Mouse (Mus musculus) 3134 (cell line): ENCODE results near the gene Ccl28.
"Not testable (repeated sequence)": the region's sequence is repeated elsewhere in the genome, so short reads cannot be mapped to it uniquely, and the experiment has no call there.

Experiments used
- DNase-seq: peaks from one replicate; pipeline ENCODE4 v3.0.0-alpha.2; 2011; ENCODE audit warnings: low spot score; ENCODE audit not compliant: insufficient read length; ENCODE audit errors: extremely low read depth

Ccl28 gene

DNA sequence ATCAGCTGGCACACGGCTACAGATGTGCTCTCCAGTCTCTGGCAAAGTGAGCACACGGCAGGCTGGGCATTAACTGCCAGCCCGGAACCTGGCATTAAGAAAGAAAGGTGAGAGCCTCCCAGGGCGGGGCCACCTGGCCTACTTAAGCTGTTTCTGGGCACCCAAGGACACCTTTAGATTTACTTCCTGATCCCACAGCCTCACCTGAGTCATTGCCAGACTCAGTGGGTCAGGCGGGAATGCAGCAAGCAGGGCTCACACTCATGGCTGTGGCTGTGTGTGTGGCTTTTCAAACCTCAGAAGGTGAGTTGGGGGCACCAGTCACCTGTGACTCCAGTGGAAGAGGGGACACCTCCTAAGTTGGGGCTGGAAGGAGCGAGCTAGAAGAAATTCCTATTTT lies at the start of gene Ccl28:
Gene Ccl28 (plus strand): TSS at position 186 of the 400 bp plus-strand sequence.
- no peak for DNase-seq

DNA sequence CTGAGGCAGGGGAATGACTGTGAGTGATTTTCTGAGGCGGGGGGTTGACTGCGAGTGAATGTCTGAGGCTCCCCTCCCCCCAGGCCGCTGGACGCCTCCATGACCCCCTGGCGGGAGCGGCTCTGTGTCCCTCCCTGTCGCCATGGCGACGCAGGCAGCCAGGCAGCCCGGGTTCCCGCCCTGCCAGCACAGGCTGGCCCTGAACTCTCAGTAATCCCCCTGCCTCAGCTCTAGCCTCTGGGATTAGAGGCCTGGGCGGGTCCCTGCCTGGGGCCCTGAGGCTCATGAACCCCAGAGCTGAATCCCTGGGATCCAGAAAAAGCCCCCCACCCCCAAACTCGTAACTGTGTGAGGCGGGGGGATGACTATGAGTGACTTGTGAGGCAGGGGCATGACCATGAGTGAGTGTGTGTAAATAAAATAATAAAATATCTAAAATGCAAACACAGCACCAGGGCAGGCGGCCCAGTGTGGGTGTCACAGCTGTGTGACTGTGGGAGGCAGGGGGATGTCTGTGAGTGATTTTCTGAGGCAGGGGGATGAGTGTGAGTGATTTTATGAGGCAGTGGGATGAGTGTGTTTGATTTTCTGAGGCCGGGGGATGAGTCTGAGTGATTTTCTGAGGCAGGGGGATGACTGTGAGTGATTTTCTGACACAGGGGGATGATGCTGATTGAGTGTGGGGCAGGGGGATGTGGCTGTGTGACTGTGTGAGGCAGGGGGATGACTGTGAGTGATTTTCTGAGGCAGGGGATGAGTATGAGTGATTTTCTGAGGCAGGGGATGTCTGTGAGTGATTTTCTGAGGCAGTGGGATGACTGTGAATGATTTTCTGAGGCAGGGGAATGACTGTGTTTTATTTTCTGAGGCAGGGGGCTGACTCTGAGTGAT lies 27.1 kb upstream of the Ccl28 start:
- DNase-seq: peak; percentile 35

DNA sequence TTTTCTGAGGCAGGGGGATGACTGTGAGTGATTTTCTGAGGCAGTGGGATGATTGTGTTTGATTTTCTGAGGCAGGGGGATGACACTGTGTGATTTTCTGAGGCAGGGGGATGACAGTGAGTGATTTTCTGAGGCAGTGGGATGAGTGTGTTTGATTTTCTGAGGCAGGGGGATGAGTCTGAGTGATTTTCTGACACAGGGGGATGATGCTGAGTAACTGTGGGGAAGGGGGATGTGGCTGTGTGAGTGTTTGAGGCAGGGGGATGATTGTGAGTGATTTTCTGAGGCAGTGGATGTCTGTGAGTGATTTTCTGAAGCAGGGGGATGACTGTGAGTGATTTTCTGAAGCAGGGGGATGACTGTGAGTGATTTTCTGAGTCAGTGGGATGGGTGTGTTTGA lies 25.2 kb upstream of the Ccl28 start:
- peak; percentile 36 for DNase-seq

DNA sequence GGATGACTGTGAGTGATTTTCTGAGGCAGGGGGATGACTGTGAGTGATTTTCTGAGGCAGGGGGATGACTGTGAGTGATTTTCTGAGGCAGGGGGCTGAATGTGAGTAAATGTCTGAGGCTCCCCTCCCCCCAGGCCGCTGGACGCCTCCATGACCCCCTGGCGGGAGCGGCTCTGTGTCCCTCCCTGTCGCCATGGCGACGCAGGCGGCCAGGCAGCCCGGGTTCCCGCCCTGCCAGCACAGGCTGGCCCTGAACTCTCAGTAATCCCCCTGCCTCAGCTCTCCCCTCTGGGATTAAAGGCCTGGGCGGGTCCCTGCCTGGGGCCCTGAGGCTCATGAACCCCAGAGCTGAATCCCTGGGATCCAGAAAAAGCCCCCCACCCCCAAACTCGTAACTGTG lies 24.6 kb upstream of the Ccl28 start:
- DNase-seq: not testable (repeated sequence)

DNA sequence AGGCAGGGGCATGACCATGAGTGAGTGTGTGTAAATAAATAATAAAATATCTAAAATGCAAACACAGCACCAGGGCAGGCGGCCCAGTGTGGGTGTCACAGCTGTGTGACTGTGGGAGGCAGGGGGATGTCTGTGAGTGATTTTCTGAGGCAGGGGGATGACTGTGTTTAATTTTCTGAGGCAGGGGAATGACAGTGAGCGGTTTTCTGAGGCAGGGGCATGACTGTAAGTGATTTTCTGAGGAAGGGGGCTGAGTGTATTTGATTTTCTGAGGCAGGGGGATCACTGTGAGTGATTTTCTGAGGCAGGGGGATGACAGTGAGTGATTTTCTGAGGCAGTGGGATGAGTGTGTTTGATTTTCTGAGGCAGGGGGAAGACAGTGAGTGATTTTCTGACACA lies 24.1 kb upstream of the Ccl28 start:
- DNase-seq: not testable (repeated sequence)

DNA sequence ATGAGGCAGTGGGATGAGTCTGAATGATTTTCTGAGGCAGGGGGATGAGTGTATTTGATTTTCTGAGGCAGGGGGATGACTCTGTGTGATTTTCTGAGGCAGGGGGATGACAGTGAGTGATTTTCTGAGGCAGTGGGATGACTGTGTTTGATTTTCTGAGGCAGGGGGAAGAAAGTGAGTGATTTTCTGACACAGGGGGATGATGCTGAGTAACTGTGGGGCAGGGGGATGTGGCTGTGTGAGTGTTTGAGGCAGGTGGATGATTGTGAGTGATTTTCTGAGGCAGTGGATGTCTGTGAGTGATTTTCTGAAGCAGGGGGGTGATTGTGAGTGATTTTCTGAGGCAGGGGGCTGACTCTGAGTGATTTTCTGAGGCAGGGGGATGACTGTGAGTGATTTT lies 23.5 kb upstream of the Ccl28 start:
- DNase-seq: peak; percentile 56

DNA sequence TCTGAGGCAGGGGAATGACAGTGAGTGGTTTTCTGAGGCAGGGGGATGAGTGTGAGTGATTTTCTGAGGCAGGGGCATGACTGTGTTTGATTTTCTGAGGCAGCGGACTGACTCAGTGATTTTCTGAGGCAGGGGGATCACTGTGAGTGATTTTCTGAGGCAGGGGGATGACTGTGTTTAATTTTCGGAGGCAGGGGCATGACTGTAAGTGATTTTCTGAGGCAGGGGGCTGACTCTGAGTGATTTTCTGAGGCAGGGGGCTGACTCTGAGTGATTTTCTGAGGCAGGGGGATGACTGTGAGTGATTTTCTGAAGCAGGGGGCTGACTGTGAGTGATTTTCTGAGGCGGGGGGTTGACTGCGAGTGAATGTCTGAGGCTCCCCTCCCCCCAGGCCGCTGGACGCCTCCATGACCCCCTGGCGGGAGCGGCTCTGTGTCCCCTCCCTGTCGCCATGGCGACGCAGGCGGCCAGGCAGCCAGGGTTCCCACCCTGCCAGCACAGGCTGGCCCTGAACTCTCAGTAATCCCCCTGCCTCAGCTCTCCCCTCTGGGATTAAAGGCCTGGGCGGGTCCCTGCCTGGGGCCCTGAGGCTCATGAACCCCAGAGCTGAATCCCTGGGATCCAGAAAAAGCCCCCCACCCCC lies 20.8 kb upstream of the Ccl28 start:
- DNase-seq: peak; percentile 37

DNA sequence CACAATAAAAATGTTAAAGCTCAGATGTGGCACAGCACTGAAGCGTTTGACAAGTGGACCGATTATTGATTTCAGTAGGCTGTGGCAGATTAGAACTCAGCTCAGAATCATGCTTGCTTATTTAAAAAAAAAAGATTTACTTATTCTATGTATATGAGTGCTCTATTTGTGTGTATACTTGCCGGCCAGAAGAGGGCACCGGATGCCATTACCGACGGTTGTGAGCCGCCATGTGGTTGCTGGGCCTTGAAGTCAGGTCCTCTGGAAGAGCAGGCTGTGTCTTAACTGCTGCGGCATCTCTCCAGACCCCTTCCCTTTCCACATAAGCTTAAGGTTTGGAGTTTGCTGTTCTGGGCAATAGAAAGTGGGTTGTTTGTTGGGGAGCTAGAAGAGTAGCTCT lies 19.7 kb upstream of the Ccl28 start:
- not testable (repeated sequence) for DNase-seq

DNA sequence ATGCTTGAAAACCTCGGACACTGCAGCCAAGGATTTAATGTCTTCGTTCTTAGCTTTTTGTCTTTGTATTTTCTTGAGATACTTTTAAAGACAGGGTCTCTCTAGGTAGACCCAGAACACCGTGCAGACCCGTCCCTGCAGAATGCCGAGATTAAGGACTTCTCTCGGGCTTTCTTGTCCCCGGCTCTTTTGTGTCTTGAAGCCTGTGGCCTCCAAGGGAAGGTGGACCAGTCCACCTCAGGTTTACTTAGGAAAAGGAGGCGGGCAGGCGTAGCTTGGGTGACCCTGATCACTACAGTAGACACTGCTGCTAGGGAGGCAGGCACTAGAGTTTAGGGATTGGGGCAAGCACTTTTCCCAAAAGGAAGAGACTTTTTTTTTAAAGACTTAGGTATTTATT lies 19.3 kb upstream of the Ccl28 start:
- not testable (repeated sequence) for DNase-seq

DNA sequence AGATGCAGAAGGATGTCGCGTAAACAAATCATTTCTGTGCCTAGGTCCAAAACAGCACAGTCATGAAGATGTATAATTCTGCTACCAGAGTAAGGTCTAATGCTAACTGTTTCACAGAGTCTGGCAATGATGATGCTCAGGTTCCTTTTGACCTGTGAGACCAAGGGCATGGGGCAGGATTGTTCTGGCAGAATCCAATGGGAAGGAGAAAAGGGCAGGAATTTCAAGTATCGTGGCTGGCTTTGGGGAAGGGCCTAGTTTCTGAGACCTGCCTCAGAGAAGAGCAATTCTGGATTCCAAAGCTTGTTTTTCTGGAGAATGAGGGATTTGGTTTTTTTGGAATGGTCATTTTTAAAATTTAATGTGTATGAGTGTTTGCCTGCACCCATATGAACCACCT lies 4.8 kb upstream of the Ccl28 start:
- no peak for DNase-seq

DNA sequence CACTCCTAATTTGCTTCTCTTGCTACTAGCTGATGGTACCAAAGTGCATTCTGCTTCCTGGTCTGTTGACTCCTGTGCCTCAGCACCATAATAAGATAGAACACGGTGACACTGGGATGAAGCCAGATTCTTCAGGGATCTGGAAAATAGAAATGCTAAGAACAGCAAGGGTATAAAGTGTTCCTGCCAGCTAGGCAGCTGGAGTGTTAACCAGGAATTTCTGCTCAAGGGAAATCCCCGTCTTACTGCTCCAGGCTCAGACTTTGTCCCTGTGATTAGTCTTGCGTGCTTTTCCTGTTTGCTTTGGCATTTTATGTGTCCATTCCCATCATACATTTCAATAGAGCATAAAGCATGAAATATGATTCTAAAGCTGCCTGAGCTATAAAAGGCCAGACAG lies 3.9 kb upstream of the Ccl28 start:
- peak; percentile 35 for DNase-seq

DNA sequence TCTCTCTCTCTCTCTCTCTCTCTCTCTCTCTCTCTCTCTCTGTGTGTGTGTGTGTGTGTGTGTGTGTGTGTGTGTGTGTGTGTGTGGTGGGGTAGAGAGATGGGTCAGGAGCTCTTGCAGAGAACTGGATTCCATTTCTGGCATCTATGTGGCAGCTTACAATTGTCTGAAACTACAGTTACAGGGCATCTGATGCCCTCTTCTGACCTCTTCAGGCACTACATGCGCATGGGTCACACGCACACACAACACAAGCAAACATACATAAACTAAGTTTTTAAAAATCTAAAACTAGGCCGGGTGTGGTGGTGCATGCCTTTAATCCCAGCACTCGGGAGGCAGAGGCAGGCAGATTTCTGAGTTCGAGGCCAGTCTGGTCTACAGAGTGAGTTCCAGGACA lies 2.3 kb downstream of the Ccl28 start:
- not testable (repeated sequence) for DNase-seq

DNA sequence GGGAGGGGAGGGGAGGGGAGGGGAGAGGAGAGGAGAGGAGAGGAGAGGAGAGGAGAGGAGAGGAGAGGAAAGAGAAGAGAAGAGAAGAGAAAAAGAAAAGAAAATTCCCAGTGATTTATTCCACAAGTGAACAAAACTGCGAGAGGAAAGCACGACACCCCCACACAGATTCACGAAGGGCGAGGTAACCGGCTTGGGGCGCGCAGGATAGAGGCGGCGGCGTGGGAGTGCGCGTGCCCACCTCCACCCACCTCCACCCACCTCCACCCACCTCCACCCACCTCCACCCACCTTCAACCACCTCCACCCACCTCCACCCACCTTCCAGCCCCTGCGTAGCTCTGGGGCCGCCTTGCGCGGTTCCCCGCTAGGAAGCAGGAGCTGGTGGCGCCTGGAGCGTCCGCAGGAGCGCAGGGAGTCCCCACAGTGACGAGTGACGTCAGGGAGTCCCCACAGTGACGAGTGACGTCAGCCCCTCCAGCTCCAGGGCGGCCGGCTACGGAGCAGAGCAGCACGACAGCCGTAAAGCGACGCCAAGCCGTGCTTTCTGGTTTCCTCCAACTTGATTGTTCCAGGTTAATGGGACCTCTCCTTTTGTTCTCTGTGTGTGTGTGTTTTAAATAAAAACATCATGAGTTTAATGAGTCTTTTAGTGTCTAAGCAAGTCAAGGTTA lies 8.0 kb downstream of the Ccl28 start:
- no peak for DNase-seq

DNA sequence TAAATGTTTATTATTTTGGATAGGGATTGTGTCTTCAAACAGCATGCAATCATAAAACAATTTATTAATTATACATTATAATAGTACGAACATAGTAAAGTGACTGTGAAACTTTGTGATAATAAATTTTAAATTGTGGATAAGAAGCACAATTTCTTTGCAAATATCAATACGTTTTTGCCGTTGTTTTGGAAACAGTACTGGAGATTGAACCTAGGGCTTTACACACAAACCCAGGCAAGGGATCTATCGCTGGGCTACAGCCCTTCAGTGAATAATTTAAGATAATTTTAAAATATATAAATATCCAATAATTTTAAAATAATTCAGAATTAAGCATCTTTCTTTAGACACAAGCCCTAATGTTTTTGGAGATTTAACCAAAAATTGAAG lies 8.5 kb downstream of the Ccl28 start:
- DNase-seq: no peak

DNA sequence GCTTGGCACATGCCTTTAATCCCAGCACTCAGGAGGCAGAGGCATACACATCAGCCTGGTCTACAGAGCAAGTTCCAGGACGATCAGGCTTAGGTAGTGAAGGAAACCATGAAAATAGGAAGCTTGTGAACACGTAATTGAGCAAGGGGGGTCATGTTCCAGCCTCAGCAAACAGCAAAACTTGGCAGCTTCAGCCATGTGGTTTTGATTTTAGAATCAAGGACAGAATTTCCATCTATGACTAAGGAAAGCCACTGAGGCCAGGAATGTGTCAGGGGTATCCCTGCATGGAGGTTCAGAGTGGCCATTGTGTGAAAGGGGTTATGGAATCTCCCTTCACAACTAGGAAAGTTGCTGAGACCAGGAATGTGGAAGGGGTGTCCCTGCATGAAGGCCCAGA lies 11.9 kb downstream of the Ccl28 start:
- peak; percentile 11 for DNase-seq

DNA sequence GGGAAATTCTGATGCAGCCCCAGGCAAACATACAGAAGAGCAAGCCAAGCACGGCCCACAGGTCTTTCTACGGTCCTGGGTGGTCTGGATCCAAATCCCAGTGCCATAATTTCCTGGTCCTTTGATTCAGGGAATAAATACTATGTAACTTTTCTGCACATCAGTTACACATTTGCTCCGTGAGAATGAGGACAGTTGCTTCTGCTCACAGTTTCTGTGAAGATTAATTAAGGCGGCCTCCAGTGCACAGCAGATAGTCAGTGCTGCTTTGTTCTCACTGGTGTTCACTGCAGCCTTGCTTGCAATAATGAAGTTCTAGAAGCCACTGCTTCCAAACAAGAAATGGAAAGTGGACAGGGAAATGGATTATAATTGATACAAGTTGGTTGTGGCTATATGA lies 14.2 kb downstream of the Ccl28 start:
- DNase-seq: no peak

DNA sequence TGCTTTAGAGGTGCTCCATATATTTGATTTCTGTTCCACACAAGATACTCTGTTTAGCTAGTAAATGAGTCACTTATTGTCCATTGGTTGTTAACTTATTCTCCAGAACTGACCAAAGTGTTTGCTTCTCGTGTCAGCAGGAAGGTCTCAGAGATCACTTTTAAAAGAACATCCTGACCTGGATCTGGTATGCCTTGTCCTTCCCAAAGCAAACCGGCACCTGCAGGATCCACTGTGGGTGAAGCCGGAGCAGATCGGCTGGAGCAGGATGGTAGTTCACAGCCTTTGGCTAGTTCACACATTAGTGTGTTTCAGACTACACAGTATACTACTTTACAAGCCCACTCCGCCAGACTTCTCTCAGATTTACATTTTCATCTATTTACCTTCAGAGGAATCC lies 14.8 kb downstream of the Ccl28 start:
- no peak for DNase-seq

DNA sequence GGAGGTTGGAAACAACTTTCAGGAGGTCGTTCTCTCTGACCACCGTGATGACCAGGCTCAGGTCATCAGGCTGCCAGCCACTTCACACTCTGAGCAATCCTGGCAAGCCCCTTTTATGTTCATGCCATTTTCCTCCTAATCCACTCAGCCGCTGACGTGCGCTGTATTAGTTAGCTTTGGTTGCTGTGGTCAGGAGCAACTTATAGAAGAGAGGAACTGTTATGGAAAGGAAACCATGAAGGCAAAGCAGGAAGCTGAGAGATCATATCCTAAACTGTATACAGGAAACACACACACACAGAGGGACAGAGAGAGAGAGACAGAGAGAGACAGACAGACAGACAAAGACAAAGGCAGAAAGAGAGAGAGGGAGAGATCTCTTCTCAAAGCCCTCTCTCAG lies 15.7 kb downstream of the Ccl28 start:
- no peak for DNase-seq

DNA sequence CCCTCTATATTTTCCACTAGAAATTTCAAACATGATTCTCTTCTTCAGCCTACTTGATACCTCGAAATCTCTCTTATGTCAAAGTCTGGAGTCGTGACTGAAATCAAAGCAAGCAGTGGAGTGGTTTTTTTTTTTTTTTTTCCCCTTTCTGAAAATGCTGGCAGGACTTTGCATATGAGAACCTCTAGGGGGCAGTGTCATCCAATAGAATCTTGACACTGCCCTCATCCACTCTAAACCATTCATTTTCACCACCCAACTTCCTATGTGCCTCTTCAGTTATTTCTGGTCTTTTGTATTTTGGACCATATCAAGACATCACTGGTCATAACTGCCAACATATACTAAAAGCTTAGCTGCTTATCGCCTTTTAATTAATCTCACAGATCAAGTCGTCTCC lies 16.9 kb downstream of the Ccl28 start:
- DNase-seq: peak; percentile 11

DNA sequence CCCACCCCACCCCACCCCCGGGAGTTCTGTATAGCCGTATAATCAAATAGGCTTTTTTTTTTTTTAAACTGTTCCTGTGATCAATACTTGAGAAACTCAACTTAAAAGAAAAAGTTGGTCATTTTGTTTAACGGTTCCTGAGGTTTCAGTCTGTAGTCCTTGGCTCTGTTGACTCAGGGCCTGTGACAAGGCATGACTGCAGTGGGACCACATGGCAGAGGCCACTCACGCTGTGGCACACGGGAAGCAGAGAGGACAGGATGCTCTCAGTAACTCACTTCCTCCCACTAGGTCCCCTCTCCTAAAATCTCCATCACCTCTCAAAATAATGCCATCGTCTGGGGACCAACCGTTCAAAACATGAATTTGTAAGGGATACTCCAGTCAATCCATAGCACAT lies 17.5 kb downstream of the Ccl28 start:
- DNase-seq: no peak

DNA sequence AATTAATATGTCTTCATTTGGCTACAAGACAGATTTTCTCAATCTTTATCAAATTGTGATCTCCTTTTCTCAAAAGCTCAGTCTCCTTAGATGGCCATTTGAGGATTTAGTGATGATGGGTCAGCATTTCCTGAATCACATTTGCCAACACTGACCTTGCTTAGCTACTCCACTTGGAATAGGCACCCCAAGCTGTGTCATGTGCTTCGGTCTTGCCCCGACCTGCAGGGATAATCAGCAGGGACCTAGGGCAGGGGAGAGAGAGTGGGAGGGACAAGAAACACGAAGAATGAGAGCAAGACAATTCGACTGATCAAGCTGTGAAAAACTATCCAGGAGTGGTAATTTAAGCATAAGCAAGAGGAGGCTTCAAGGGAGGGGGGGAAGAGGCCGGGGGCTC lies 21.1 kb downstream of the Ccl28 start:
- DNase-seq: no peak

DNA sequence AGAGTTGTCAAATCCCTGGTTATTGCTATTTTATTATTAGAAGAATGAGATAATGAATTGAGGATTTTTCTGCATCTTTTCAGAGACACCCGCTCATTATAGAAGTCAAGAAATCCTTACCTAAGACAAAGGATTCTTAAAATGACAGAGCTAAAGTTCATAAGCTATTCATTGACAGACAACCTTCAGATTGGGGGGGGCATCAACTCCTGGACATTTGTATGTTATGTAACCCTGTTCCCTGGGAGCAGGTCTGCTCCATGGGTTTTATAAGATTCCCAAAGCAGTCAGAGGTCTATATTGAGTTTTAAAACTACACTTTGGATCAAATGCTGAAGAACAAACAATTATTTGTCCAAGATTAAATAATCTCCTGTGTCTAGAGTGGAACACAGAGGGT lies 22.9 kb downstream of the Ccl28 start:
- no peak for DNase-seq
